Mouse (Mus musculus) stomach, embryonic 16.5 days (tissue): ENCODE measurements around the gene Paqr9. TPM values are rescaled to one million over a fixed set of nuclear protein-coding genes. Genes with fewer than 3 reads are reported as not detected.

ENCODE experiments used
- ATAC-seq: fragments of 200-750 bp; cut with Nextera tagmentation; 2 replicates; pipeline ENCODE4 v1.8.0; 2017; ENCODE audit warnings: moderate number of reproducible peaks, moderate TSS enrichment; ENCODE audit not compliant: insufficient read depth, low FRiP score
- H3K27ac ChIP-seq: fragments of 300-500 bp; sonication (generic); 2 replicates; pipeline ENCODE4 v1.5.1; 2014; ENCODE audit warnings: low read length
- H3K27me3 ChIP-seq: fragments of 300-500 bp; sonication (generic); 2 replicates; pipeline ENCODE4 v1.6.1; 2014; ENCODE audit warnings: low read length, control low read depth, mixed read lengths; ENCODE audit not compliant: control insufficient read depth, insufficient read depth
- H3K36me3 ChIP-seq: fragments of 300-500 bp; sonication (generic); 2 replicates; pipeline ENCODE4 v1.6.1; 2014; ENCODE audit warnings: low read length; ENCODE audit not compliant: control insufficient read depth, insufficient read depth
- H3K4me1 ChIP-seq: fragments of 300-500 bp; sonication (generic); 2 replicates; pipeline ENCODE4 v1.6.1; 2014; ENCODE audit warnings: low read length, control low read depth, mixed read lengths; ENCODE audit not compliant: control insufficient read depth, insufficient read depth
- H3K4me2 ChIP-seq: fragments of 300-500 bp; sonication (generic); 2 replicates; pipeline ENCODE4 v1.6.1; 2014; ENCODE audit warnings: low read depth, low read length, mixed read lengths
- H3K4me3 ChIP-seq: fragments of 300-500 bp; sonication (generic); replicated peaks from 2 replicates; pipeline ENCODE4 v1.5.1; 2014; ENCODE audit warnings: mild to moderate bottlenecking, low read length
- H3K9ac ChIP-seq: fragments of 300-500 bp; sonication (generic); 2 replicates; pipeline ENCODE4 v1.6.1; 2014; ENCODE audit warnings: low read length
- H3K9me3 ChIP-seq: fragments of 300-500 bp; sonication (generic); replicated peaks from 2 replicates; pipeline ENCODE4 v1.6.1; 2016; ENCODE audit warnings: low read length, control low read depth; ENCODE audit not compliant: control insufficient read depth
- WGBS: fragments of 180-500 bp; shearing (Covaris S2); extraction: QIAGEN DNeasy Blood & Tissue Kit; methylation state at CpG from one replicate; pipeline ENCODE4 v1.1.7; 2014; 5-methylcytosine and 5-hydroxymethylcytosine counted together
- polyA plus RNA-seq: library from polyadenylated mRNA; unstranded; fragments of >200 nt; fragmentation: Nextera tagmentation; extraction: Ambion mirVana; gene quantifications from 2 replicates; pipeline ENCODE4 v1.2.1, GENCODE M21; 2015

Paqr9 gene
- polyA plus RNA-seq, 1 experiment from 2014 or later = 0.53 TPM

DNA sequence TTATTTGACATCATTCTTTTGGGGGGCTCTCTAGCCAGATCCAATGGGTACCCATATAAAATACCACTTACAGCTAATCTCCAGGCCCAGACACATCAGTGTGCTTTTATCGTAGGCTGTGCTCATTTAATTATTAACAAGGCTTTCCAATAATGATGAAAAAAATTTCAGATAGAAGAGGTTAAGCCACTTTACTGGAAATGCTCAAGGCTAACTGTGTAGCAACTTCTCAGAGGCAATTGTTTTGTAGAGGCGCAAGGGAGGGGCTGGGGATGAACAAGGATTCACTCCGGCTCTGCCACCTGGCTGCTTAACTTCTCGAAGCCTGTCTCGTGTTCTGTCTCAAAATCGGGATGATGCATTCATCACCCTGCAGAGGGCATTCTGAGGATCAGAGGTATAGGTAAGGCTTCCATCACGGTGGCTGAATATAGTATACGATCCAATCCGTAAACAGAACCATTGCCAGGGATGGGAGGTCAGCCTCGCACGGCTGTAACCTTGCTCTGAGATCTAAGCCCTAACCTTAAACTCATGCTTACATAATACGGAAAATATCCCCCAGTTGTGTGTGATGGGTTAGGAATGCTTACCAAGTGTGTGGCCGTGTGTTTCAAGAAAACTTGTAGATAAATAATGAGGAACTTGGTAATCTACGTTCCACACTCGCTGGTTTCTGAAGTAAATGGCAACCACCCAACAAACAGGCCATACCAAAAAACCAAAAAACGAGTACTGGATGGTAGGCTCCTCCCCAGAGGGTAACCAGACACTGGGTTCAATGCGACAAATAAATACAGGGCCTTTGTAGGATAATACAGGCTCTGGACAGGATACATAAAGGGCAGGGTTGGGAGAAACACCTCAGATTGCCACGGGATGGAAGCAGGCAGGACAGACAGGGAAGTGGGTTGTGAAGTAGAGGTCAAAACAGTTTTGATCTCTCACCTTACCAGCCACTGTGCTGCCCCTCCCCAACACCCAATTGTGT is 4.9 kb upstream of the Paqr9 start:
- no peaks in the 10 kb centered on the region for H3K9me3 ChIP-seq
- H3K27ac ChIP-seq = no peak overlapping the region
- H3K9ac ChIP-seq = no peak overlapping the region
- no peak for ATAC-seq
- no peak overlapping the region for H3K4me2 ChIP-seq
- peaks cover 34% of the 10 kb centered on the region for H3K27me3 ChIP-seq
- H3K4me3 ChIP-seq = no peak overlapping the region
- no peaks in the 10 kb centered on the region for H3K36me3 ChIP-seq
- no peaks in the 10 kb centered on the region for H3K4me1 ChIP-seq
- WGBS = 67% methylated on average over 18 of the region's 18 CpGs

DNA sequence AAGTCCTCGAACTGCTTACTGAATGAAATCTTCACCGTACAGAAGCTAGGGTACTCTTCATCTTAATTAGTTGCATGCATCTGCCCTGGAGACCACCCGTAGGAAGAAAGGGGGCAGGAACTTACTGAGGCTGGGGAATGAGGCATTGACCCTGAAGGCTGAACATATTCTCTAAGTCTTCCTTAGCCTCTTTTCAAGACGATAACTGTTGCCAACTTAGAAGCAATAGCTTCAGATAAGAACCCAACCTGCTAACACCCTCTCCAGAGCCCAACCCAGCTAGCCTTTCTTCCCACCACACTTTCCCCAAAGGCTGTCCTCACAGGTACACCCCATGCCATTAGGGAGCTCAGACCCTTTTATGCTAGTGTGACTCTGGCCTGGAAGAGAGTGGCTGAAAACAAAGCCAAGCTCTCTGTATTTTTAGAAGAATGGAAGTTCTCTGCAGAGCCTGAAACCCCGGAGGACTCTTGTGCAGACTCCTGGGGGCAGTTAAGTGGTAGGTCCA is 4.2 kb upstream of the Paqr9 start:
- H3K4me2 ChIP-seq = no peak overlapping the region
- H3K27me3 ChIP-seq = peaks cover 42% of the 10 kb centered on the region
- no peak overlapping the region for H3K9ac ChIP-seq
- H3K4me3 ChIP-seq = no peak overlapping the region
- H3K9me3 ChIP-seq = no peaks in the 10 kb centered on the region
- H3K4me1 ChIP-seq = no peaks in the 10 kb centered on the region
- no peaks in the 10 kb centered on the region for H3K36me3 ChIP-seq
- ATAC-seq = no peak
- H3K27ac ChIP-seq = no peak overlapping the region
- 68% methylated on average over 5 of the region's 5 CpGs for WGBS

DNA sequence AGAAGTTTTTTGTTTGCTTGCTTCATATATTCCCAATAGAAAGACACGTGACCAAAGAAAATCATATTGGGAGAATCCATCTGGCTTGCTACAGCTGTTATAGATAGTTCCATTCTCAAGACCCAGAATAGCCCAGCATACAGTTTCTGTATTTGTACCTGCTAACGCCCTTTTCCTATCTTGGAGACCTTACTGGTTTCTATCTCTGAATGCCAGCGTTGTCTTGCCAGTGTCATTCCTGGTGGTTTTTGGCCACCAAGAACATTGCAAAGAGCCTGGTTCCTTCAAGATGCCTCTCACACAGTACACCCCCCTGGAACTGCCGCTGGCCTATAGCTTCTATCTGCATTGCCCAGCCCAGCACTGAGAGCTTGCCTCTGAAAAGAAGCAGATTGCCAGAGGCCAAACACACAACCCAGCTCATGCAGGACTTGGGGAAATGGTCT is 3.4 kb upstream of the Paqr9 start:
- Histone ChIP-seq H3K27ac (no peak overlapping the region), H3K36me3 (no peaks in the 10 kb centered on the region), H3K4me1 (no peaks in the 10 kb centered on the region), H3K4me2 (no peak overlapping the region), H3K27me3 (peaks cover 50% of the 10 kb centered on the region), H3K9ac (no peak overlapping the region), H3K4me3 (no peak overlapping the region), H3K9me3 (no peaks in the 10 kb centered on the region)
- 82% methylated on average over 4 of the region's 4 CpGs for WGBS
- ATAC-seq = no peak

DNA sequence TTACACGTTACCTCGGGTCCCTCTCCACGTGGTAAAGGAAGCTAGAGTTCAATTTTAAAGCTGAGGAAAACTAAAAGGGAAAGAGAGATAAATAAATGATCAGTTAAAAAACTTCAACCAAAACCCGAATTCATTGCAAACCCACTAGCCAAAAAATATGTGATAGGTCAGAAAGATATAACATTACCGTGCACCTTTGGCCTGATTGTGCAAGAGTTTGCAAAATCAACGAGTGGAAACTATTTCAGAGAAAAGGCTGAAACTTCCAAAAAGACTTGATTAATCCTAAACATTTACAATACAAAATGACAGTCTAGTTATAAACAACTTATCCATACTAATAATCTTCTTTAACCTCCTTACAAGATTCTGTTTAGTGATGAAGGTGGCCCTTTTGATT is 1.7 kb upstream of the Paqr9 start:
- 57% methylated on average over 6 of the region's 6 CpGs for WGBS
- Histone ChIP-seq H3K9me3 (no peaks in the 10 kb centered on the region), H3K4me2 (no peak overlapping the region), H3K27ac (no peak overlapping the region), H3K36me3 (no peaks in the 10 kb centered on the region), H3K9ac (no peak overlapping the region), H3K27me3 (peaks cover 66% of the 10 kb centered on the region), H3K4me3 (no peak overlapping the region), H3K4me1 (no peaks in the 10 kb centered on the region)
- no peak for ATAC-seq

DNA sequence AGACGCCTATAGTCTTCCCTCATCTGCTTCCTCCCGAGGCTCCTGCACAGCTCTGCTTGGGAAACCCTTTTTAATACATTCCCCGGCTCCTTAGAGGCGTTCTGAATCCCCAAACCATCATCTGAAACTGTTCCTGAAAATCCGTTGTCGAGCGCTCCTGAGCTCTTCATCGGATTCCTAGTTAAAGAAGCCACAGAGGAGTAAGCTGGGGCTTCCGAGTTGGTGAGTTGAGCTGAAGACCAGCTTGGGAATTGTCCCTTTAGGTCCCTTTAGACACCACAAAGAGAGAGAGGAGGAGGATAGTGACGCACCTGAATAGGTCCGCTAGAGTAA is 765 bp upstream of the Paqr9 start:
- peaks cover 67% of the 10 kb centered on the region for H3K27me3 ChIP-seq
- H3K4me2 ChIP-seq = peak overlapping the region; percentile 91
- H3K4me1 ChIP-seq = no peaks in the 10 kb centered on the region
- 14% methylated on average over 11 of the region's 11 CpGs for WGBS
- H3K27ac ChIP-seq = no peak overlapping the region
- peak overlapping the region; percentile 58; the same call in 1 of the 2 replicates for H3K4me3 ChIP-seq
- ATAC-seq = no peak
- H3K9me3 ChIP-seq = no peaks in the 10 kb centered on the region
- H3K9ac ChIP-seq = no peak overlapping the region
- no peaks in the 10 kb centered on the region for H3K36me3 ChIP-seq

DNA sequence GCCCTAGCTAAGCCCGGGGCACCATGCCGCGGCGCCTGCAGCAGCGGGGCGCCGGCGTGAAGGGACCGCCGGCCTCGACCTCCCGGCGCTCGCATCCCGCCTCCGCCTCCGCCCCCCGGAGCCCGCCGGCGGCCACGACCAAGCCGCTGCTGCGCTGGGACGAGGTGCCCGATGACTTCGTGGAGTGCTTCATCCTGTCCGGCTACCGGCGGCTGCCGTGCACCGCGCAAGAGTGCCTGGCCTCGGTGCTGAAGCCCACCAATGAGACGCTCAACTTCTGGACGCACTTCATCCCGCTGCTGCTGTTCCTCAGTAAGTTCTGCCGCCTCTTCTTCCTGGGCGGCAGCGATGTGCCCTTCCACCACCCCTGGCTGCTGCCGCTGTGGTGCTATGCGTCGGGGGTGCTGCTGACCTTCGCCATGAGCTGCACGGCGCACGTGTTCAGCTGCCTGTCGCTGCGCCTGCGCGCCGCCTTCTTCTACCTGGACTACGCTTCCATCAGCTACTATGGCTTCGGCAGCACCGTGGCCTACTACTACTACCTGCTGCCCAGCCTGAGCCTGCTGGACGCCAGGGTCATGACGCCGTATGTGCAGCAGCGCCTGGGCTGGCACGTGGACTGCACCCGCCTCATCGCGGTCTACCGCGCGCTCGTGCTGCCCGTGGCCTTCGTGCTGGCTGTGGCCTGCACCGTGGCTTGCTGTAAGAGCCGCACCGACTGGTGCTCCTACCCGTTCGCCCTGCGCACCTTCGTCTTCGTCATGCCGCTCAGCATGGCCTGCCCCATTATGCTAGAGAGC is 679 bp downstream of the Paqr9 start:
- peaks cover 70% of the 10 kb centered on the region for H3K27me3 ChIP-seq
- peak; percentile 35; the same call in 1 of the 2 replicates for ATAC-seq
- WGBS = 12% methylated on average over 78 of the region's 78 CpGs
- H3K27ac ChIP-seq = no peak overlapping the region
- no peaks in the 10 kb centered on the region for H3K36me3 ChIP-seq
- H3K9ac ChIP-seq = peak overlapping the region; percentile 65
- no peaks in the 10 kb centered on the region for H3K9me3 ChIP-seq
- peak overlapping the region; percentile 91 for H3K4me2 ChIP-seq
- H3K4me1 ChIP-seq = no peaks in the 10 kb centered on the region
- peak overlapping the region; percentile 58 for H3K4me3 ChIP-seq

DNA sequence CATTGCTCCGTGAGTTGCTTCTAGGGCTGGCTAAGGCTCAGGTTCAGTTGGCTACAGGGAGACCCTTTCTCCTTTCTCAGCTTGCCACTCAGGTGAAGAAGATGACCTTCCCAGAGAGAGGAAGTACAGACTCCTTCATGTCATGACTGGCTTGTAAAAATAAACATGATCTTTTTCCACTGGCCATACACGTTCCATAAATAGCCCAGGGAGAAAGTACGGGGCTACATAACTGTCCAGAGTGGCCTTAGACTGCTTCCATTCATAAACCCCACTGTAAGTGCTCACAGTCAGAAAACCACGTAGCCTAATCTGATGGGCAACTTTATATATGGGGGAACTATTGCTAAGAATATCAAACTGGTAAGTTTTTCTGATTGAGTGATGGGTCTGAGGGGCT is 4.6 kb downstream of the Paqr9 start:
- no peaks in the 10 kb centered on the region for H3K9me3 ChIP-seq
- H3K36me3 ChIP-seq = no peaks in the 10 kb centered on the region
- H3K27me3 ChIP-seq = peaks cover 46% of the 10 kb centered on the region
- no peak for ATAC-seq
- H3K9ac ChIP-seq = no peak overlapping the region
- H3K4me2 ChIP-seq = no peak overlapping the region
- no peaks in the 10 kb centered on the region for H3K4me1 ChIP-seq
- H3K4me3 ChIP-seq = no peak overlapping the region
- no peak overlapping the region for H3K27ac ChIP-seq
- 65% methylated on average over 4 of the region's 4 CpGs for WGBS

DNA sequence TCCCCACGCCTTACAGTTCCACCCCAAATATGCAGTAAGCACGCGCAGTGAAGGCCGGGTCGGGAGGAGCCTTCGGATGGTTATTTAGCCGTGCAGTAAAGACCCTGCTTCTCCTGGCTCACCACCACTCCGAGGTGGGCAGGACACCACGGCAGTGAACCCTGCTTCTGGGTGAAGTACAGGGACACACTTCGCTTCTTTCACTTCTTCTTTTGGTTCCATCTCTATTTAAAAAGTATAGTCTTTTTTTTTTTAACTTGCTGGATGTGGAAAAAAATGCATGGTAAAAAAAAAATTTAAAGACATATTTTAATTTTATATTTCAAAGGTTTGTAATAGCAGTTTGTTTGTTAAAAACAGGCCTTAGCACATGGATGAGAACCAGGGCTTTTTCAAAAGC is 6.9 kb downstream of the Paqr9 start:
- ATAC-seq = no peak
- Histone ChIP-seq H3K9ac (no peak overlapping the region), H3K4me3 (no peak overlapping the region), H3K9me3 (no peaks in the 10 kb centered on the region), H3K27ac (no peak overlapping the region), H3K4me1 (no peaks in the 10 kb centered on the region), H3K27me3 (peaks cover 22% of the 10 kb centered on the region), H3K4me2 (no peak overlapping the region), H3K36me3 (no peaks in the 10 kb centered on the region)
- 87% methylated on average over 10 of the region's 10 CpGs for WGBS

DNA sequence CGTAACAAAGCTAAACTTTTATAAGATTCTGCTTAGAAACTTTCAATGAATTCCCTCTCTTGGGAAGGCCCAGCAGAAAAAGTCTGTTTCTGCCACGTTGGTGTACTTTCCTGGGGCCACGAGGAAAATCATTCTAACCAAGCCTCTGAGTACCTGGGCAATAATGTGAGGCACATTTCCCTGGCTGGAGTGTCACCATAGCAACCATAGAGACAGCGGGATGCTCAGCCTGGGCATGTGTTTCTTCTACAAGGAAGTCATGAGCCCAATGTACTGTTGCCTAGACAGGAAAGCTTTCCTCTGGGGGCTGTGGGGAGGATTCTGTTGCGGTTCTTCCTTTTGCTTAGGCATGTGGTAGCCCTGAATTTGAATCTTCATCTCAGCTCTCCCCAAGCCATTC is 7.5 kb downstream of the Paqr9 start:
- H3K4me1 ChIP-seq = no peaks in the 10 kb centered on the region
- no peaks in the 10 kb centered on the region for H3K9me3 ChIP-seq
- WGBS = 65% methylated on average over 5 of the region's 5 CpGs
- H3K27ac ChIP-seq = no peak overlapping the region
- no peak overlapping the region for H3K9ac ChIP-seq
- peaks cover 17% of the 10 kb centered on the region for H3K27me3 ChIP-seq
- H3K36me3 ChIP-seq = no peaks in the 10 kb centered on the region
- no peak overlapping the region for H3K4me3 ChIP-seq
- no peak overlapping the region for H3K4me2 ChIP-seq
- ATAC-seq = no peak
